ENCODE assay signal across 8 mouse cellular contexts in genomic region chr17:34645831-34646511, GRCm38 (mm10). TPM values are rescaled to one million over a fixed set of nuclear protein-coding genes. Genes with fewer than 3 reads are reported as not detected.
A peak's percentile ranks its signal among the peaks of the same experiment; 100 is the strongest.
DNase-seq lines count a peak whose midpoint lies in the region; ATAC-seq and TF ChIP-seq lines count a peak whose summit lies in the region.

No protein-coding gene starts in this region.

- H3K4me1 ChIP-seq in heart, embryonic 11.5 days (ENCODE audit: control insufficient read depth, insufficient read depth, low read length): peaks cover 15% of the 10 kb centered on the region
- H3K4me1 ChIP-seq in E14TG2a.4 (replicated peaks; ENCODE audit: low read depth, low read length): peaks cover 59% of the 10 kb centered on the region
- H3K4me1 ChIP-seq in limb, embryonic 15.5 days: peaks cover 39% of the 10 kb centered on the region

- no peak overlapping the region for H3K27ac ChIP-seq in heart, embryonic 11.5 days (ENCODE audit: low read depth, low read length)
- no peak overlapping the region for H3K27ac ChIP-seq in limb, embryonic 15.5 days

- H3K9me3 ChIP-seq in heart, embryonic 11.5 days (replicated peaks; ENCODE audit: control insufficient read depth, low read length): no peaks in the 10 kb centered on the region
- no peaks in the 10 kb centered on the region for H3K9me3 ChIP-seq in E14TG2a.4 (ENCODE audit: low read length)
- H3K9me3 ChIP-seq in limb, embryonic 15.5 days: no peaks in the 10 kb centered on the region

- no peak for ATAC-seq in heart, embryonic 11.5 days (replicated peaks; ENCODE audit: insufficient number of reproducible peaks, low FRiP score, low TSS enrichment)
- ATAC-seq in limb, embryonic 15.5 days (ENCODE audit: insufficient number of reproducible peaks, low FRiP score, low TSS enrichment, low read depth): no peak

- H3K27me3 ChIP-seq in heart, embryonic 11.5 days (ENCODE audit: control insufficient read depth, insufficient read depth, low read length): no peaks in the 10 kb centered on the region
- H3K27me3 ChIP-seq in E14TG2a.4 (ENCODE audit: insufficient read depth, low read length): no peaks in the 10 kb centered on the region
- no peaks in the 10 kb centered on the region for H3K27me3 ChIP-seq in limb, embryonic 15.5 days

- no peak for DNase-seq in heart, postnatal 25 days (ENCODE audit: low spot score)
- DNase-seq in cerebellum, postnatal 25 days: peak; percentile 21 to 51
- DNase-seq in spleen, postnatal 4 days (ENCODE audit: low spot score in 2 of 2): no peak
- DNase-seq in left cerebral cortex, adult 9 months (ENCODE audit: low spot score in 2 of 2): no peak
- no peak for DNase-seq in layer of hippocampus, postnatal 25 days (ENCODE audit: extremely low spot score in 1 of 2, low spot score in 1 of 2)

- H3K36me3 ChIP-seq in heart, embryonic 11.5 days (ENCODE audit: control insufficient read depth, insufficient read depth, low read length): peaks cover 5% of the 10 kb centered on the region
- H3K36me3 ChIP-seq in E14TG2a.4 (ENCODE audit: insufficient read depth, low read length): peaks cover 34% of the 10 kb centered on the region
- peaks cover 23% of the 10 kb centered on the region for H3K36me3 ChIP-seq in limb, embryonic 15.5 days

- 83% methylated on average over 30 of the region's 30 CpGs for WGBS in heart, embryonic 11.5 days (ENCODE audit: insufficient replicate concordance)
- WGBS in limb, embryonic 15.5 days: 86% methylated on average over 30 of the region's 30 CpGs

- no peak for TF ChIP-seq CTCF in E14TG2a.4 (conservative IDR thresholded peaks at IDR 0.05; ENCODE audit: low read length)

- no peak overlapping the region for H3K9ac ChIP-seq in heart, embryonic 11.5 days (ENCODE audit: low read depth, low read length)
- no peak overlapping the region for H3K9ac ChIP-seq in limb, embryonic 15.5 days

- no peak overlapping the region for H3K4me3 ChIP-seq in heart, embryonic 11.5 days (ENCODE audit: low read depth, low read length)
- peak overlapping the region; percentile 100 for H3K4me3 ChIP-seq in E14TG2a.4 (replicated peaks; ENCODE audit: low read length)
- peak overlapping the region; percentile 100; the same call in 1 of the 2 replicates for H3K4me3 ChIP-seq in limb, embryonic 15.5 days

- peak overlapping the region; percentile 71 for H3K4me2 ChIP-seq in heart, embryonic 11.5 days
- H3K4me2 ChIP-seq in limb, embryonic 15.5 days: 0 out of 2 replicates have a peak overlapping the region, but pooled peaks have one; percentile 38

- intact Hi-C loops in heart, postnatal 25 days (cut with DNase I): no loop called here

RNA-seq across cellular contexts. Expression of gene Atf6b, which starts 1.0 kb away (rescaled TPM):
- polyA plus RNA-seq in heart, embryonic 11.5 days (2014; fragmentation: Nextera tagmentation; extraction: Ambion mirVana): 41.0 and 49.8 TPM in 2 replicates
- 10 to 100 TPM; 15.6 to 17.8 TPM for total RNA-seq in heart, postnatal 25 days (2021)
- 85.4 and 88.3 TPM in 2 replicates for polyA plus RNA-seq in limb, embryonic 15.5 days (2015; fragmentation: Nextera tagmentation; extraction: Ambion mirVana)
- 100 to 1,000 TPM in 1 of 2 experiments, 10 to 100 TPM in 1; 97.1 to 102 TPM for total RNA-seq in layer of hippocampus, postnatal 25 days (2021)

RNA-seq across cellular contexts. Expression of gene Fkbpl, which starts 1.4 kb away (rescaled TPM):
- polyA plus RNA-seq in heart, embryonic 11.5 days (2014; fragmentation: Nextera tagmentation; extraction: Ambion mirVana): 10.9 and 11.4 TPM in 2 replicates
- total RNA-seq in heart, postnatal 25 days (2021): 1 to 10 TPM; 6.2 to 6.6 TPM
- 15.5 and 17.1 TPM in 2 replicates for polyA plus RNA-seq in limb, embryonic 15.5 days (2015; fragmentation: Nextera tagmentation; extraction: Ambion mirVana)
- total RNA-seq in layer of hippocampus, postnatal 25 days (2021): 10 to 100 TPM; 14.1 to 14.9 TPM

RNA-seq across cellular contexts. Expression of gene Prrt1, which starts 16.6 kb away (rescaled TPM):
- polyA plus RNA-seq in heart, embryonic 11.5 days (2014; fragmentation: Nextera tagmentation; extraction: Ambion mirVana): not detected in 2 replicates
- 1 to 10 TPM; 1.1 to 1.9 TPM for total RNA-seq in heart, postnatal 25 days (2021)
- polyA plus RNA-seq in limb, embryonic 15.5 days (2015; fragmentation: Nextera tagmentation; extraction: Ambion mirVana): 0.46 and 0.60 TPM in 2 replicates
- total RNA-seq in layer of hippocampus, postnatal 25 days (2021): 100 to 1,000 TPM; 259 to 330 TPM

RNA-seq across cellular contexts. Expression of gene Ppt2, which starts 17.7 kb away (rescaled TPM):
- 31.7 and 34.3 TPM in 2 replicates for polyA plus RNA-seq in heart, embryonic 11.5 days (2014; fragmentation: Nextera tagmentation; extraction: Ambion mirVana)
- total RNA-seq in heart, postnatal 25 days (2021): 10 to 100 TPM; 53.2 to 53.7 TPM
- polyA plus RNA-seq in limb, embryonic 15.5 days (2015; fragmentation: Nextera tagmentation; extraction: Ambion mirVana): 26.8 and 29.9 TPM in 2 replicates
- 10 to 100 TPM; 42.4 to 48.4 TPM for total RNA-seq in layer of hippocampus, postnatal 25 days (2021)

RNA-seq across cellular contexts. Expression of gene Tnxb, which starts 24.4 kb away (rescaled TPM):
- 0.24 and 0.27 TPM in 2 replicates for polyA plus RNA-seq in heart, embryonic 11.5 days (2014; fragmentation: Nextera tagmentation; extraction: Ambion mirVana)
- 10 to 100 TPM; 32.1 to 42.1 TPM for total RNA-seq in heart, postnatal 25 days (2021)
- 1.9 and 4.2 TPM in 2 replicates for polyA plus RNA-seq in limb, embryonic 15.5 days (2015; fragmentation: Nextera tagmentation; extraction: Ambion mirVana)
- 1 to 10 TPM; 7.1 to 9.0 TPM for total RNA-seq in layer of hippocampus, postnatal 25 days (2021)

Comparison
In these comparisons a context has a peak if more than half of its experiments do, and no peak if none do; other contexts are left out.
1. DNase-seq: peak in cerebellum, postnatal 25 days (2 of 2); none in heart, postnatal 25 days (single experiment), spleen, postnatal 4 days (0 of 2), left cerebral cortex, adult 9 months (0 of 2) and layer of hippocampus, postnatal 25 days (0 of 2).
2. RNA of gene Atf6b, which starts 1.0 kb away (total RNA-seq): 97.1 to 102 TPM in layer of hippocampus, postnatal 25 days; 15.6 to 17.8 TPM in heart, postnatal 25 days; every median in the first group is over 4 times any median in the second.
3. RNA of gene Prrt1, which starts 16.6 kb away (total RNA-seq): 259 to 330 TPM in layer of hippocampus, postnatal 25 days; 1.1 to 1.9 TPM in heart, postnatal 25 days; every median in the first group is over 10 times any median in the second.